Mouse (Mus musculus) hindbrain, embryonic 16.5 days (tissue): ENCODE measurements at regions not wholly inside any gene's neighbourhood (a gene's known extent, or its start where the extent isn't known, plus 50 kb on each side); places are given as distances from the start of the nearest gene placed in this dataset.

Experiments
- ATAC-seq: fragments of 200-750 bp; cut with Nextera tagmentation; 2 replicates; pipeline ENCODE4 v1.8.0; 2017; ENCODE audit warnings: moderate TSS enrichment, moderate library complexity
- H3K27ac ChIP-seq: fragments of 300-500 bp; sonication (generic); 2 replicates; pipeline ENCODE4 v1.5.1; 2014; ENCODE audit warnings: low read depth, mild to moderate bottlenecking, control low read depth, low read length, moderate library complexity
- H3K27me3 ChIP-seq: fragments of 300-500 bp; sonication (generic); replicated peaks from 2 replicates; pipeline ENCODE4 v1.6.1; 2014; ENCODE audit warnings: low read length; ENCODE audit not compliant: control insufficient read depth, insufficient read depth
- H3K36me3 ChIP-seq: fragments of 300-500 bp; sonication (generic); 2 replicates; pipeline ENCODE4 v1.6.1; 2014; ENCODE audit warnings: mild to moderate bottlenecking, low read length, moderate library complexity, mixed read lengths; ENCODE audit not compliant: control insufficient read depth, insufficient read depth
- H3K4me1 ChIP-seq: fragments of 300-500 bp; sonication (generic); 2 replicates; pipeline ENCODE4 v1.6.1; 2014; ENCODE audit warnings: low read depth, low read length; ENCODE audit not compliant: control insufficient read depth, insufficient read depth
- H3K4me2 ChIP-seq: fragments of 300-500 bp; sonication (generic); 2 replicates; pipeline ENCODE4 v1.6.1; 2014; ENCODE audit warnings: mild to moderate bottlenecking, low read length, control low read depth, moderate library complexity
- H3K4me3 ChIP-seq: fragments of 300-500 bp; sonication (generic); 2 replicates; pipeline ENCODE4 v1.5.1; 2014; ENCODE audit warnings: mild to moderate bottlenecking, low read length, control low read depth, moderate library complexity
- H3K9ac ChIP-seq: fragments of 300-500 bp; sonication (generic); 2 replicates; pipeline ENCODE4 v1.6.1; 2014; ENCODE audit warnings: low read depth, mild to moderate bottlenecking, control low read depth, low read length, moderate library complexity
- H3K9me3 ChIP-seq: fragments of 300-500 bp; sonication (generic); 2 replicates; pipeline ENCODE4 v1.6.1; 2014; ENCODE audit warnings: mild to moderate bottlenecking, low read length, moderate library complexity; ENCODE audit not compliant: control insufficient read depth
- WGBS: fragments of 180-500 bp; shearing (Covaris S2); extraction: QIAGEN DNeasy Blood & Tissue Kit; methylation state at CpG from one replicate; pipeline ENCODE4 v1.1.7; 2014; 5-methylcytosine and 5-hydroxymethylcytosine counted together

- 91% methylated on average over 2 of the region's 2 CpGs for WGBS
- H3K9me3 ChIP-seq = no peaks in the 10 kb centered on the region
- H3K27me3 ChIP-seq = no peaks in the 10 kb centered on the region
- no peak overlapping the region for H3K9ac ChIP-seq
- H3K27ac ChIP-seq = no peak overlapping the region
- no peak for ATAC-seq
- H3K36me3 ChIP-seq = no peaks in the 10 kb centered on the region
- no peaks in the 10 kb centered on the region for H3K4me1 ChIP-seq
- no peak overlapping the region for H3K4me3 ChIP-seq
- no peak overlapping the region for H3K4me2 ChIP-seq
Observed at GRCm38 (mm10) chr10:51329386-51329785, 151.0 kb upstream of the Gm49339 start.
